Mouse (Mus musculus): ENCODE measurements around the gene Parp16.
A peak's percentile ranks its signal among the peaks of the same experiment; 100 is the strongest.

GRCm38 (mm10) chr9:65195982-65196737 lies 1.0 kb downstream of the Parp16 start:
- no peak for TF ChIP-seq CTCF (IDR thresholded peaks at IDR 0.05; ENCODE audit: control insufficient read depth, insufficient read depth, low read length)
- TF ChIP-seq POLR2A (IDR thresholded peaks at IDR 0.05; ENCODE audit: borderline replicate concordance, control insufficient read depth, low read depth, low read length): peak; percentile 13; the same call in 1 of the 2 replicates

Data from bone marrow, adult 2 months (tissue).